Mouse (Mus musculus): Measurements from ENCODE around the gene Sp6.

The Sp6 gene

GRCm38 (mm10) chr11:97013121-97013670 is at the start of gene Sp6:
Gene Sp6, plus strand, starts transcription at chr11:97013394.
- DNase-seq (ENCODE audit: low spot score) = peak; percentile 40

GRCm38 (mm10) chr11:96963580-96963979 is 49.6 kb upstream of the Sp6 start:
- DNase-seq (ENCODE audit: low spot score) = peak; percentile 86

DNA sequence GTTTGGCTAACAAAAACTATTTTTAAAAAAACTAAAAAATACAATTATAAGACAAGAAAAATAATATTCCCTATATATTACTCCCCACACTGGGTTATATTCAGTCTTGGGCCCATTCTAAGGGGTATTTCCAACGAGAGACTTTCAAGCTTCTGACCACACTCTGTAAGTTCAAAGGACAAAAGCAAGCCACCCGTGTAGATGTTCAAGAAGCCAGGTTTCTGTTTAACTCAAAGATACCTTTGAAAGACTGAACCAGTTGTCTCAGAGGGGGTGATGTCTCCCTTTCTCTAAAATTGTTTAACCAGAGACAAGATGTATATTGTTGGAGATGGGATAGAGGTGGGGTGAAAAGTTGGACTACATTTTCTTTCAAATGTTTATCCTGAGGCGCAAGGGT is 47.0 kb upstream of the Sp6 start:
- DNase-seq (ENCODE audit: low spot score) = no peak

DNA sequence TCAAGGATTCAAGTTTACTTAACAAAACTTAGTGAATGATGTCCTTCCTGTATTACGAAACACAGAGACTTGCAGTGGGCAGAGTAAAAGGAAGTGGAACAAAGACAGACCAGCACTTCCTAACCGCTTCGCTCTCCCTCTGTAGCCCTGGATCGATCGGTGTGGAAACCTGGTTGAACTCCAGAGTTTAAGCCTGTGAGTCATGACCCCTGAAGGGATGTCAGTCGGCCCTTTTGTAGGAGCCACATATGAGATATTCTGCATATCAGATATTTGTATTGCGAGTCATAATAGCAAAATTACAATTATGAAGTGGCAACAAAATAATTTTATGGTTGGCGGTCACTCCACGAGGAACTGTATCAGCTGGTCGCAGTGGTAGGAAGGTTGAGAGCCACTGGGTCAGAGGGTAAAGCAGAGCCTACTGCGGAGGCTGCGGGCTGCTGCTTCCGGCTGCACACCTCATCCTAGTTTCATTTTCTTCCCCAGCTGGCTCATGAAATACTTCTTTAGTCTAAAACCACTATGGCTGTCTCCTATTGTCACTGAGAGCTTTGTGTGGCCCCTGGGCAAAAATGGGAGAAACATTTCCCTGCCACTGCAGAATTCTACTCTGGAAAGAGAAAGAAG is 46.2 kb upstream of the Sp6 start:
- DNase-seq (ENCODE audit: low spot score) = no peak

DNA sequence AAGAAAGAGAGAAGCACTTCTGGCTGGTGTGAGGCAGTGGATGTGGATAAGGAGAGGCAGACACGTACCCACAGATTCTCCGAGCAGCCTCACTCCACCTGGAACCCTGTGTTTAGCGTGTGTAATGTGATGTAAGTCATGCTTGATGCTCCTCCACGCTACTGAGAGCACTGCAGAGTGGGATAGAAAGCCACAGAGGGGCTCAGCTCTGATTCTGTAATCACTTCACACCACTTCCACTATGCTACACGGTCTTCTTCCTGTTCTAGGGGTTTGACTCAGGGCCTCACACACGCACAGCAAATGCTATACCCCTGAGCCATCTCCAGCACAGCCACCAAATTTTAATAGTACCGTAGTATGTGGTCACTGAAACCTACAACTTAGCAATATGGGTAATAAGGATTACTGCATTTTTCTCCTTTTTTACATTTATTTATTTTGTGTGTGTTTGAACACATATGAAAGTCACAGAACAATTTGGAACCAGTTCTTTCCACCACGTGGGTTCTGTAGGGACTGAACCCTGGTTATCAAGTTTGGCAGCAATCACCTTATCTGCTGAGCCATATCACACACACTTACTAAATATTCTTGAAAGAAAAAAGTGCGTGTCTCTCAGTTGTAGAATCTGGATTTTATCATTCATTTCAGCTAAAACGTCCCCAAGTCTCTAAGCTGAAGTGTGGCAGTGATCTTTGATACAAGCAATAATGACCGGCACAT is 45.5 kb upstream of the Sp6 start:
- DNase-seq (ENCODE audit: low spot score) = no peak

DNA sequence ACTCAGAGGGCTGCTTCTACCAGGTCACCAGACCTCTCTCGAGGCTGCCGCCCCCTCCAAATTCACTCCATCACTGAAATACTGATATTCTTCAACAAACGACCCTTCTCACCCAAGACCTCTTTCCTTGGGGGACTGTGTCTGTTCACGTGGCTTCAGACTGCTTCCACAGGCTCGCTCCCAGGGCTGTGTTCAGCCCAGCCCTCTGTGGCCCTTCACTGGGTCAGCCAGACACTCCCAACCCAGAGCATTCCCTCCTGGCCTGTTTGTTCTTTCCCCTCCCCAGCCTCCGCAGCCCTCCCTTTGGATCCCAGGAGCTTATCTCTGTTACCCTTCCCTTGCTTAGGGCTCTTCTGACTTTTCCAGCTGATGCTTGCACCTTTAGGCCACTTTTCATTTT is 44.7 kb upstream of the Sp6 start:
- DNase-seq (ENCODE audit: low spot score) = no peak

GRCm38 (mm10) chr11:96969280-96969722 is 43.9 kb upstream of the Sp6 start:
- DNase-seq (ENCODE audit: low spot score) = no peak

- peak; percentile 48 for DNase-seq (ENCODE audit: low spot score)
These were observed 43.4 kb upstream of the Sp6 start for GRCm38 (mm10) chr11:96969746-96970145.

DNA sequence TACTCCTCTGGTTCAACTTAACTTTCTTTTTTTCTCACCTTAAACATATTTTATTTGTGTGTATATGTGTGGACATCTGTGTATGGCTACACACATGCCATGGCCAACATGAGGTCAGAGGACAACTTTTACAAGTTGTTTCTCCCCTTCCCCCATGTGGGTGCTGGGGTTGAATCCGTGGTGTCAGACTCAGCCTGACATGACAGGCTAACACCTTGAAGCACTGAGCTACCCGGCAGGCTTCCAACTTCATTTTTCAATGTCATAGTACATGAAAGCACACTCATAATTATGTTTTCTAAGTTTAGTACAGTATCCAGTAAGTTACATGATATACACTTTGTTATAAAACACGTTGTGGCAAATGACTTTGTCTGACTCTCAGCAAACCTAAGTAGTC is 42.9 kb upstream of the Sp6 start:
- DNase-seq (ENCODE audit: low spot score) = no peak

- DNase-seq (ENCODE audit: low spot score) = no peak
These were observed 40.3 kb upstream of the Sp6 start for GRCm38 (mm10) chr11:96972906-96973305.

DNA sequence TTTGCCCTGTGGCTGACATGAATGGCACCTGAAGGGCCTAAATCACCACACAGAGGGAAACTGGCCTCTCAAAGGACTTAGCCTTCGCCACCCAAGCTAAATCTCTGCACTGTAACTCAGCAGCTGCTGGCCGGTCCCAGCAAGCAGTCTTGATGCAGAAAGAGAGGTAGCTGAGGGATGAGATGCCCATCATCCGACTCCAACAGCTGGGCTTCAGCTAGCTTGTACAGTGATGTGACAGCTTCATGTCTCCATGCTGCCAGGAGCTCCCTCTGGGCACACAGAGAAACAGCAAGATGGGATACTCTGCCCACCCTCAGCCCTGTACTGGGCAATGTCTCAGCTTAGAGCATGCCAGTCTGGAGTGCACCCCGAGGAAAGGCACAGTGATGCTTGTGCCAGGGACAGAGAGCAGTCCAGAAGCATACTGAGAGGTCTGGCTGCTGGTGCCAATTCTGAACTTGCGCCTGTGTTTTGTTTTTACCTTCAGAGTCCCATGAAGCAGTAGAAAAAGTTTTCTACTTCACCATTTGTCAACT is 39.7 kb upstream of the Sp6 start:
- DNase-seq (ENCODE audit: low spot score) = no peak

DNA sequence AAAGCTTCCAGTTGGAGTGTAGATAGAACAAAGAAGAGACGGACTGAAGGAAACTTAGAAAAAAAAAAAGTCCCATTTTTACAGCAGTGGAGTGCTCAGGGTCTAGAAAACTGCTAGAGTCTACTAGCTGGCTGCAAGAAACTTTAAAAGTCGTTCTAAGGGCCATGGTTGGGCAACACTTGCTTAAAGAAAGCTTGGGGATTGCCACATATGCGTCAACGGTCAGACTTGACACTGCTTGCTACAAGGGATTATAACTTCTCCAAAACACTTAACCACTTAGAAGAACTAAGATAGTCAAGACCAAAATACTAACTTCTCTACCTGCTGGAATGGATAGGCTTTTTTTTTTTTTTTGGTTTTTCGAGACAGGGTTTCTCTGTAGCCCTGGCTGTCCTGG is 38.4 kb upstream of the Sp6 start:
- no peak for DNase-seq (ENCODE audit: low spot score)

- DNase-seq (ENCODE audit: low spot score) = no peak
These were observed 37.4 kb upstream of the Sp6 start for GRCm38 (mm10) chr11:96975511-96976378.

GRCm38 (mm10) chr11:96976379-96976687 is 36.9 kb upstream of the Sp6 start:
- no peak for DNase-seq (ENCODE audit: low spot score)

DNA sequence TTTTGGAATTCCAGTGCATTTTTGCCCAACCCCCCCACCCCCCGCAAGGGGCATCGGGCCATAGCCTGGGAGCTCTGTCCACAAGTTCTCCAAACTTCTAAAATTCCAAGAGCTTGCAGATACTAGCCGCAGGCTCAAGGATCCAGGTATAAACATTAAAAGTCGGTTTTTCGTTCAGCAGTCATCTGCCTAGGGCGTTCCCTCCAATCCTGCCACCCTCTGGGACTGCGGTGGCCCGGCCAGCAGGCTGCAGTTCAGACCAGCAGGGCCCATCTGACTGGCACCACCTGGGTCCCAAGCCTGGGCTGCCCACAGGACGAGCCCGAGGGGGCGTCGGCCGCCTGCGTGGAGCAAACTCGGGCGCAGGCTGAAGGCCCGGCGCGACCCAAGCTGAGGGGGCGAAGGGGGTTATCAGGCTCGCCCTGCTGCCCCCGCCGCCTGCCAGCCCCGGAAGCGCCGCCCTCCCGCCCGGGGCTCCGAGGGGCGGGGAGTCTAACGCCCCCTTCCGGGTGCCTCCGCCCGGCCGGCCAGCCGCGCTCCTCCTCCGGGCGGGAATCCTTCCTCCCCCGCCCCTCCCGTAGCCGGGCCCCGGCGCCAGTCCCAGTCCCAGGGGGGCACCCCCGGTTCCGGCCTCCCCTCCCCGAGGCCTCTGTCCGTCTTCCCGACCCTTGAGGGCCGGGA is 36.1 kb upstream of the Sp6 start:
- peak; percentile 89 for DNase-seq (ENCODE audit: low spot score)

- DNase-seq (ENCODE audit: low spot score) = peak; percentile 100
These were observed 35.4 kb upstream of the Sp6 start for GRCm38 (mm10) chr11:96977606-96978400.

DNA sequence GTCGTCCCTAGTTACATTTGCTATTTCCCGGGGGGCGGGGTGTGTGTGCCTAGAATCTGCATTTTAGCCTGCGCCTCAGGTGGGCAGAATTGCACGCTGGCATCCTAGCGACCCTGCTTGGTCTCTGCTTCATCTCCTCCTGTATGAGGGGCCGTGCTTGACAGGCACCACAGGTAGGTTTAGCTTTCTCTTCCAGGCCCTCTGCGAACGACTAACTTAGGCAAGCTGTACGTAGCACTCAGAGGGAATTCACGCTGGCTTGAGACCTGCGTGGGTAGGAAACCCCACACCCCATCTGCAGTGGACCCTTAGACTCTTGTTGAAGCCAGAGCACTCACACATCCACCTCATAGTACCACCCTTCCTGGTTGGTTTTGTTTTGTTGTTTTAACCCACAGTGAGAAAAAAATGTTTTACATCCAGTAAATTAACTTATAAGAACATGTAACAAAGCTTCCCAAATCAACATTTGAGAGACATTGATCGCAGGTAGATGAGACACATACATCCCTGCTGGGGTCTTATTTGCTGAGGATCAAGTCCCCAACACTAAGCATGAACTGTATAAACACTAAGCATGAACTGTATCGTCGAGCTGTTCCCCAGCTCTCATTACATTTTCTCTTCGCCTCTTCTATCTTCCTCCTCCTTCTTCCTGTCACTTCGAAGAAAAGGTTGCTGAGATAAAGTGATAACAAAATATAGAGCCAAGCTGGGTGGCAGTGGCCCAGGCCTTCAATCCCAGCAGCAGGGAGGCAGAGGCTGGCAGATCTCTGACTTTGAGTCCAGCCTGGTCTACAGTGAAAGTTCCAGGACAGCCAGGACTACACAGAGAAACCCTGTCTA is 34.6 kb upstream of the Sp6 start:
- DNase-seq (ENCODE audit: low spot score) = no peak

GRCm38 (mm10) chr11:96979329-96979728 is 33.9 kb upstream of the Sp6 start:
- DNase-seq (ENCODE audit: low spot score) = no peak

- no peak for DNase-seq (ENCODE audit: low spot score)
These were observed 33.2 kb upstream of the Sp6 start for GRCm38 (mm10) chr11:96980021-96980420.

- no peak for DNase-seq (ENCODE audit: low spot score)
These were observed 31.7 kb upstream of the Sp6 start for GRCm38 (mm10) chr11:96981461-96981860.

All from MN1 (cell line).